Mouse (Mus musculus): ENCODE measurements around the gene Adcy5. TPM values are rescaled to one million over a fixed set of nuclear protein-coding genes. Genes with fewer than 3 reads are reported as not detected.

Adcy5 gene
- polyA plus RNA-seq, 1 experiment from 2014 or later: 9.0 TPM

GRCm38 (mm10) chr16:35208796-35209195 is 54.1 kb downstream of the Adcy5 start:
- Histone ChIP-seq H3K9ac (no peak overlapping the region), H3K4me1 (replicated peaks; ENCODE audit: control insufficient read depth, insufficient read depth, low read length) (peaks cover 23% of the 10 kb centered on the region), H3K27me3 (ENCODE audit: control insufficient read depth, insufficient read depth, low read length) (no peaks in the 10 kb centered on the region; the same call in 1 of the 2 replicates), H3K36me3 (replicated peaks; ENCODE audit: control insufficient read depth, insufficient read depth) (no peaks in the 10 kb centered on the region), H3K9me3 (ENCODE audit: control insufficient read depth, low read length) (no peaks in the 10 kb centered on the region), H3K27ac (no peak overlapping the region), H3K4me3 (replicated peaks; ENCODE audit: low read length) (no peak overlapping the region), H3K4me2 (replicated peaks) (no peak overlapping the region)
- WGBS: 53% methylated on average over 3 of the region's 3 CpGs
- DNase-seq (ENCODE audit: low spot score): no peak
- no peak for ATAC-seq (ENCODE audit: low FRiP score)

- H3K9ac ChIP-seq: no peak overlapping the region
- H3K9me3 ChIP-seq (ENCODE audit: control insufficient read depth, low read length): no peaks in the 10 kb centered on the region
- WGBS: 94% methylated on average over 5 of the region's 5 CpGs
- ATAC-seq (ENCODE audit: low FRiP score) (no peak), DNase-seq (ENCODE audit: low spot score) (no peak)
- no peak overlapping the region for H3K4me2 ChIP-seq (replicated peaks)
- H3K36me3 ChIP-seq (replicated peaks; ENCODE audit: control insufficient read depth, insufficient read depth): no peaks in the 10 kb centered on the region
- H3K4me3 ChIP-seq (replicated peaks; ENCODE audit: low read length): no peak overlapping the region
- H3K4me1 ChIP-seq (replicated peaks; ENCODE audit: control insufficient read depth, insufficient read depth, low read length): peaks cover 23% of the 10 kb centered on the region
- H3K27ac ChIP-seq: no peak overlapping the region
- H3K27me3 ChIP-seq (ENCODE audit: control insufficient read depth, insufficient read depth, low read length): no peaks in the 10 kb centered on the region
These were observed 55.1 kb downstream of the Adcy5 start for GRCm38 (mm10) chr16:35209753-35210152.

DNA sequence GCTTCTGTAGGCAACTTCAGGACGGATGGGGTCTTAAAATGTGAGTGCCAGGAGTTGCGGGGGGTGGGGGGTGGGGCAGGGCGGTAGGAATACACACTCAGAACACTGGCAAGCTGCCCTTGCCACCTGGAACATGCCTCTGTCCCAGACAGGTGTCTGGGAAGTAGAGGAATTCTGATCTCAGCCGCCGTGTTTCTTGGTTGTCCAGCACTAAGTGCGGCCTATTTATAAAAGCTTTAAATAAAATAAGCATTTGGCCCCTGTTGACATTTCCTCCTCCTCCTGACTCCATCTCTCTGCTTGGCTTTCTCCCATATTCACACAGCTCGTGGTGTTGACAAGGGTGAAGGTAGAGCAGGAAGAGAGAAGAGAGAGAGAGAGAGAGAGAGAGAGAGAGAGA is 60.4 kb downstream of the Adcy5 start:
- Histone ChIP-seq H3K36me3 (replicated peaks; ENCODE audit: control insufficient read depth, insufficient read depth) (no peaks in the 10 kb centered on the region), H3K4me3 (replicated peaks; ENCODE audit: low read length) (no peak overlapping the region), H3K4me1 (replicated peaks; ENCODE audit: control insufficient read depth, insufficient read depth, low read length) (0 out of 2 replicates have a peak, but pooled peaks cover 4% of the 10 kb centered on the region), H3K4me2 (replicated peaks) (no peak overlapping the region), H3K9me3 (ENCODE audit: control insufficient read depth, low read length) (no peaks in the 10 kb centered on the region), H3K9ac (no peak overlapping the region), H3K27ac (no peak overlapping the region), H3K27me3 (ENCODE audit: control insufficient read depth, insufficient read depth, low read length) (no peaks in the 10 kb centered on the region)
- 71% methylated on average over 7 of the region's 7 CpGs for WGBS
- DNase-seq (ENCODE audit: low spot score) (no peak), ATAC-seq (ENCODE audit: low FRiP score) (no peak)

GRCm38 (mm10) chr16:35215498-35215897 is 60.8 kb downstream of the Adcy5 start:
- H3K4me1 ChIP-seq (replicated peaks; ENCODE audit: control insufficient read depth, insufficient read depth, low read length): no peaks in the 10 kb centered on the region
- ATAC-seq (ENCODE audit: low FRiP score): no peak
- H3K9me3 ChIP-seq (ENCODE audit: control insufficient read depth, low read length): no peaks in the 10 kb centered on the region
- H3K4me2 ChIP-seq (replicated peaks): no peak overlapping the region
- no peak overlapping the region for H3K4me3 ChIP-seq (replicated peaks; ENCODE audit: low read length)
- no peak overlapping the region for H3K9ac ChIP-seq
- no peaks in the 10 kb centered on the region for H3K27me3 ChIP-seq (ENCODE audit: control insufficient read depth, insufficient read depth, low read length)
- H3K27ac ChIP-seq: no peak overlapping the region
- WGBS: 58% methylated on average over 5 of the region's 5 CpGs
- no peak for DNase-seq (ENCODE audit: low spot score)
- no peaks in the 10 kb centered on the region for H3K36me3 ChIP-seq (replicated peaks; ENCODE audit: control insufficient read depth, insufficient read depth)

GRCm38 (mm10) chr16:35216826-35217491 is 62.3 kb downstream of the Adcy5 start:
- no peaks in the 10 kb centered on the region for H3K27me3 ChIP-seq (ENCODE audit: control insufficient read depth, insufficient read depth, low read length)
- H3K9ac ChIP-seq: no peak overlapping the region
- DNase-seq (ENCODE audit: low spot score) (no peak), ATAC-seq (ENCODE audit: low FRiP score) (no peak)
- H3K27ac ChIP-seq: no peak overlapping the region
- H3K4me2 ChIP-seq (replicated peaks): no peak overlapping the region
- no peaks in the 10 kb centered on the region for H3K4me1 ChIP-seq (replicated peaks; ENCODE audit: control insufficient read depth, insufficient read depth, low read length)
- 65% methylated on average over 6 of the region's 6 CpGs for WGBS
- no peak overlapping the region for H3K4me3 ChIP-seq (replicated peaks; ENCODE audit: low read length)
- H3K9me3 ChIP-seq (ENCODE audit: control insufficient read depth, low read length): no peaks in the 10 kb centered on the region
- no peaks in the 10 kb centered on the region for H3K36me3 ChIP-seq (replicated peaks; ENCODE audit: control insufficient read depth, insufficient read depth)

DNA sequence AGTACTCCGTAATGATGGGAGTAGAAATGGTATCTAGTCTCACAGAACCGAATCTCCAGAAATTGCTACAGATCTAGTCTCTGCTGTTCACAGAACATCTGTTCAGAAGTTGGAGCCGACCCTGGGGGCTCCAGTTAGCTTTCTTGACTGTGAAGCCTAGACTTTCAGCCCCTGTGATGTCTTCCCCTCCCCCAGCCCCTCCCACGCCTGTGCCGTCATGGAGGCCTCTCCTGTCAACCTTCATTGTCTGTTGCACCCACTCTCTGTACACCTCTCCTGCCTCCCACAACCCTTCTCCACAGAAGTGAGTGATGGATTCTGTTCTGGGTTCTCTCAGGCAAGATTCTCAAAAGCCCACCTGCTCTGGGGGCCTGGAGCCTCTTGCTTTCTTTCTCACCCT is 65.7 kb downstream of the Adcy5 start:
- Histone ChIP-seq H3K9me3 (ENCODE audit: control insufficient read depth, low read length) (no peaks in the 10 kb centered on the region), H3K36me3 (replicated peaks; ENCODE audit: control insufficient read depth, insufficient read depth) (no peaks in the 10 kb centered on the region), H3K27me3 (ENCODE audit: control insufficient read depth, insufficient read depth, low read length) (no peaks in the 10 kb centered on the region), H3K4me3 (replicated peaks; ENCODE audit: low read length) (no peak overlapping the region), H3K9ac (no peak overlapping the region), H3K27ac (no peak overlapping the region), H3K4me1 (replicated peaks; ENCODE audit: control insufficient read depth, insufficient read depth, low read length) (peaks cover 6% of the 10 kb centered on the region; the same call in 1 of the 2 replicates), H3K4me2 (replicated peaks) (no peak overlapping the region)
- 78% methylated on average over 5 of the region's 5 CpGs for WGBS
- no peak for DNase-seq (ENCODE audit: low spot score)
- ATAC-seq (ENCODE audit: low FRiP score): no peak

GRCm38 (mm10) chr16:35221581-35221980 is 66.9 kb downstream of the Adcy5 start:
- DNase-seq (ENCODE audit: low spot score) (no peak), ATAC-seq (ENCODE audit: low FRiP score) (no peak)
- peaks cover 6% of the 10 kb centered on the region; the same call in 1 of the 2 replicates for H3K4me1 ChIP-seq (replicated peaks; ENCODE audit: control insufficient read depth, insufficient read depth, low read length)
- H3K27me3 ChIP-seq (ENCODE audit: control insufficient read depth, insufficient read depth, low read length): no peaks in the 10 kb centered on the region
- H3K36me3 ChIP-seq (replicated peaks; ENCODE audit: control insufficient read depth, insufficient read depth): no peaks in the 10 kb centered on the region
- no peak overlapping the region for H3K9ac ChIP-seq
- WGBS: 35% methylated on average over 4 of the region's 4 CpGs
- H3K4me2 ChIP-seq (replicated peaks): no peak overlapping the region
- no peak overlapping the region for H3K27ac ChIP-seq
- H3K9me3 ChIP-seq (ENCODE audit: control insufficient read depth, low read length): no peaks in the 10 kb centered on the region
- no peak overlapping the region for H3K4me3 ChIP-seq (replicated peaks; ENCODE audit: low read length)

DNA sequence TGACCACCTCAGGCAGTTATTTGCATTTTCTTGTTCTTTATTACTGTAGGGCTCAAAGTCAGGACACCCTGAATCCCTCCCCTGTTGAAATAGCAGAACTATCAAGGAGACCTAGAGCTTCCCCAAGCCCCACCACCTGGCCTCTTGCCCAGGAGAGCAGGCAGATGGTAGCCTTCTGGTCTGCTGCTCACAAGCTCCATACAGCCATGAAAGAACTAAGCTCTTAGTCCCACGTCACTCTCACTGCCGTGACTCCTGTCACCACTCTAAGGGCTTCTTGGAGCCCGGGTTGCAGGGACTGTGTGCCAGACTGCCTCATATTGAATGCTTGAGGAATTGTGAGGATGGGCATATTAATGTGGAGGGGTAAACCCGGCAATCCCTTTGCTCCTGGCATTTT is 69.3 kb downstream of the Adcy5 start:
- 70% methylated on average over 4 of the region's 4 CpGs for WGBS
- DNase-seq (ENCODE audit: low spot score): peak; percentile 41
- Histone ChIP-seq H3K4me2 (replicated peaks) (no peak overlapping the region), H3K27ac (no peak overlapping the region), H3K36me3 (replicated peaks; ENCODE audit: control insufficient read depth, insufficient read depth) (no peaks in the 10 kb centered on the region), H3K4me3 (replicated peaks; ENCODE audit: low read length) (no peak overlapping the region), H3K9me3 (ENCODE audit: control insufficient read depth, low read length) (no peaks in the 10 kb centered on the region), H3K9ac (0 out of 2 replicates have a peak overlapping the region, but pooled peaks have one; percentile 0), H3K4me1 (replicated peaks; ENCODE audit: control insufficient read depth, insufficient read depth, low read length) (peaks cover 6% of the 10 kb centered on the region; the same call in 1 of the 2 replicates), H3K27me3 (ENCODE audit: control insufficient read depth, insufficient read depth, low read length) (no peaks in the 10 kb centered on the region)
- ATAC-seq (ENCODE audit: low FRiP score): peak; percentile 44; the same call in 1 of the 2 replicates

DNA sequence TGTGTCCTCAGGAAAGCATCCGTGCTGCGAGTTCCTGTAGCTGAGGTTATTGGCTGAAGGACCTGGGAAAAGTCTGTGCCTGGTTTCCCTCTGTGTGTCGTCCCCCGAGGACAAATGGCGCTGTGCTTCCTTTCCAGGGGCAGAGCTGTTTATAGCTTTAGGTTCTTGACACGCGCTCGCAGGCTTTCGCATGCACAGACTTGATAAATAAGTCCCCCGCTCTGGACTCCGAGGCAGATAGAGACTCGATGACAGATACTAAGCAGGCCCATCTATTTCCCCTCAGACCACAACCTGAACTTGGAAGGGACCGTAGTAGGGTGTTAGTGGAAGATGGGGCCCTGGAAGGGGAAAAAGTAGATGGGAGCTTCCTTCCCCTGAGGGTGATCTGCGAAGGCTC is 70.0 kb downstream of the Adcy5 start:
- H3K9me3 ChIP-seq (ENCODE audit: control insufficient read depth, low read length): no peaks in the 10 kb centered on the region
- no peak for ATAC-seq (ENCODE audit: low FRiP score)
- H3K36me3 ChIP-seq (replicated peaks; ENCODE audit: control insufficient read depth, insufficient read depth): no peaks in the 10 kb centered on the region
- no peaks in the 10 kb centered on the region for H3K27me3 ChIP-seq (ENCODE audit: control insufficient read depth, insufficient read depth, low read length)
- H3K4me2 ChIP-seq (replicated peaks): no peak overlapping the region
- WGBS: 78% methylated on average over 14 of the region's 14 CpGs
- H3K9ac ChIP-seq: no peak overlapping the region
- no peak overlapping the region for H3K27ac ChIP-seq
- no peak overlapping the region for H3K4me3 ChIP-seq (replicated peaks; ENCODE audit: low read length)
- no peak for DNase-seq (ENCODE audit: low spot score)
- H3K4me1 ChIP-seq (replicated peaks; ENCODE audit: control insufficient read depth, insufficient read depth, low read length): peaks cover 6% of the 10 kb centered on the region; the same call in 1 of the 2 replicates

DNA sequence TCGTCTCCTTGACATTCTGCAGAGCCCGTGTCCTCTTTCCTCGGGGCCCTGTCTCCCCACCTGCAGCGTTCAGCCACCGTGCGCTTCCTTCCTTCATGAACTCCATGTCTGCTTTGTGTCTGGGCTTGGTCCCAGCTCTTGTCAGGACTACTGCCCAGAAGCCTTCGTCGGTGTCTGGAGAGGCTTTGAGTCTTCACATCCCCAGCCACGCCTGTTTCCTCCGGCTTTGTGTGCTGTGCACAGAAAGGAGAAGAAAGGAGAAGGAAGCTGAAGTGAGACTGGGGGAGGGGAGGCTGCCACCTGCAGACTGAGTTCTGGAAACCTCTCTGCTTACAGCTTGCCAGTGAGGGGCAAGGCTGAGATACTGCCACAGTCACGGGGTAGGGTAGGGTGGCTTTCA is 74.9 kb downstream of the Adcy5 start:
- H3K9me3 ChIP-seq (ENCODE audit: control insufficient read depth, low read length): no peaks in the 10 kb centered on the region
- H3K27me3 ChIP-seq (ENCODE audit: control insufficient read depth, insufficient read depth, low read length): no peaks in the 10 kb centered on the region
- no peaks in the 10 kb centered on the region for H3K4me1 ChIP-seq (replicated peaks; ENCODE audit: control insufficient read depth, insufficient read depth, low read length)
- no peaks in the 10 kb centered on the region for H3K36me3 ChIP-seq (replicated peaks; ENCODE audit: control insufficient read depth, insufficient read depth)
- H3K4me2 ChIP-seq (replicated peaks): no peak overlapping the region
- no peak overlapping the region for H3K4me3 ChIP-seq (replicated peaks; ENCODE audit: low read length)
- no peak for DNase-seq (ENCODE audit: low spot score)
- H3K9ac ChIP-seq: no peak overlapping the region
- no peak for ATAC-seq (ENCODE audit: low FRiP score)
- H3K27ac ChIP-seq: no peak overlapping the region
- 61% methylated on average over 11 of the region's 11 CpGs for WGBS
